Mouse (Mus musculus): ENCODE measurements around the gene Dohh. TPM values are rescaled to one million over a fixed set of nuclear protein-coding genes. Genes with fewer than 3 reads are reported as not detected.

Gene Dohh
- polyA plus RNA-seq, 1 experiment from 2014 or later = 98.7 TPM

GRCm38 (mm10) chr10:81428507-81428870, 44.3 kb downstream of the Dohh start:
- peaks cover 86% of the 10 kb centered on the region for H3K27me3 ChIP-seq (ENCODE audit: low read depth, poor library complexity, severe bottlenecking)
- no peaks in the 10 kb centered on the region for H3K36me3 ChIP-seq
- DNase-seq (ENCODE audit: low spot score) = no peak
- H3K9me3 ChIP-seq (replicated peaks) = no peaks in the 10 kb centered on the region; the same call in 1 of the 2 replicates
- no peak overlapping the region for H3K27ac ChIP-seq (replicated peaks)
- H3K4me1 ChIP-seq = peaks cover 64% of the 10 kb centered on the region
- H3K4me3 ChIP-seq = peak overlapping the region; percentile 81; the same call in 1 of the 2 replicates
- 90% methylated on average over 7 of the region's 7 CpGs for WGBS

GRCm38 (mm10) chr10:81429092-81429491, 44.9 kb downstream of the Dohh start:
- H3K9me3 ChIP-seq (replicated peaks) = no peaks in the 10 kb centered on the region; the same call in 1 of the 2 replicates
- peaks cover 68% of the 10 kb centered on the region for H3K4me1 ChIP-seq
- DNase-seq (ENCODE audit: low spot score) = peak; percentile 12
- H3K4me3 ChIP-seq = peak overlapping the region; percentile 81
- WGBS = 16% methylated on average over 2 of the region's 2 CpGs
- no peak overlapping the region for H3K27ac ChIP-seq (replicated peaks)
- peaks cover 86% of the 10 kb centered on the region for H3K27me3 ChIP-seq (ENCODE audit: low read depth, poor library complexity, severe bottlenecking)
- H3K36me3 ChIP-seq = no peaks in the 10 kb centered on the region

GRCm38 (mm10) chr10:81429605-81430061, 45.4 kb downstream of the Dohh start:
- under 1% methylated on average over 20 of the region's 20 CpGs for WGBS
- Histone ChIP-seq H3K4me1 (peaks cover 64% of the 10 kb centered on the region), H3K4me3 (peak overlapping the region; percentile 81), H3K27me3 (ENCODE audit: low read depth, poor library complexity, severe bottlenecking) (peaks cover 86% of the 10 kb centered on the region), H3K9me3 (replicated peaks) (no peaks in the 10 kb centered on the region), H3K36me3 (no peaks in the 10 kb centered on the region), H3K27ac (replicated peaks) (peak overlapping the region; percentile 94)
- peak; percentile 72 for DNase-seq (ENCODE audit: low spot score)

- Histone ChIP-seq H3K9me3 (replicated peaks) (no peaks in the 10 kb centered on the region), H3K36me3 (no peaks in the 10 kb centered on the region), H3K4me1 (peaks cover 58% of the 10 kb centered on the region), H3K4me3 (peak overlapping the region; percentile 81), H3K27me3 (ENCODE audit: low read depth, poor library complexity, severe bottlenecking) (peaks cover 86% of the 10 kb centered on the region), H3K27ac (replicated peaks) (peak overlapping the region; percentile 94)
- peak; percentile 80 for DNase-seq (ENCODE audit: low spot score)
- under 1% methylated on average over 71 of the region's 89 CpGs for WGBS
Measured at GRCm38 (mm10) chr10:81430141-81430830, 46.1 kb downstream of the Dohh start.

GRCm38 (mm10) chr10:81430831-81431525, 46.8 kb downstream of the Dohh start:
- H3K27me3 ChIP-seq (ENCODE audit: low read depth, poor library complexity, severe bottlenecking) = peaks cover 85% of the 10 kb centered on the region
- H3K36me3 ChIP-seq = no peaks in the 10 kb centered on the region
- peak overlapping the region; percentile 81 for H3K4me3 ChIP-seq
- H3K9me3 ChIP-seq (replicated peaks) = no peaks in the 10 kb centered on the region
- H3K4me1 ChIP-seq = peaks cover 54% of the 10 kb centered on the region
- 2% methylated on average over 64 of the region's 70 CpGs for WGBS
- peak; percentile 40 for DNase-seq (ENCODE audit: low spot score)
- peak overlapping the region; percentile 94 for H3K27ac ChIP-seq (replicated peaks)

- H3K9me3 ChIP-seq (replicated peaks) = no peaks in the 10 kb centered on the region
- WGBS = 13% methylated on average over 15 of the region's 15 CpGs
- no peaks in the 10 kb centered on the region for H3K36me3 ChIP-seq
- H3K27ac ChIP-seq (replicated peaks) = peak overlapping the region; percentile 94
- peak; percentile 35 for DNase-seq (ENCODE audit: low spot score)
- H3K4me1 ChIP-seq = peaks cover 47% of the 10 kb centered on the region
- peak overlapping the region; percentile 81 for H3K4me3 ChIP-seq
- peaks cover 85% of the 10 kb centered on the region for H3K27me3 ChIP-seq (ENCODE audit: low read depth, poor library complexity, severe bottlenecking)
Measured at GRCm38 (mm10) chr10:81431526-81432168, 47.4 kb downstream of the Dohh start.

GRCm38 (mm10) chr10:81432169-81432867, 48.1 kb downstream of the Dohh start:
- H3K9me3 ChIP-seq (replicated peaks) = no peaks in the 10 kb centered on the region
- peak overlapping the region; percentile 40; the same call in 1 of the 2 replicates for H3K4me3 ChIP-seq
- peak; percentile 12 for DNase-seq (ENCODE audit: low spot score)
- 68% methylated on average over 21 of the region's 21 CpGs for WGBS
- peaks cover 82% of the 10 kb centered on the region for H3K27me3 ChIP-seq (ENCODE audit: low read depth, poor library complexity, severe bottlenecking)
- H3K27ac ChIP-seq (replicated peaks) = no peak overlapping the region
- peaks cover 40% of the 10 kb centered on the region for H3K4me1 ChIP-seq
- no peaks in the 10 kb centered on the region for H3K36me3 ChIP-seq

GRCm38 (mm10) chr10:81432868-81433262, 48.6 kb downstream of the Dohh start:
- H3K36me3 ChIP-seq = no peaks in the 10 kb centered on the region
- H3K4me3 ChIP-seq = peak overlapping the region; percentile 40
- WGBS = 5% methylated on average over 17 of the region's 17 CpGs
- H3K4me1 ChIP-seq = peaks cover 40% of the 10 kb centered on the region
- DNase-seq (ENCODE audit: low spot score) = peak; percentile 83
- H3K9me3 ChIP-seq (replicated peaks) = no peaks in the 10 kb centered on the region
- H3K27me3 ChIP-seq (ENCODE audit: low read depth, poor library complexity, severe bottlenecking) = peaks cover 77% of the 10 kb centered on the region
- peak overlapping the region; percentile 55 for H3K27ac ChIP-seq (replicated peaks)

GRCm38 (mm10) chr10:81433541-81434289, 49.5 kb downstream of the Dohh start:
- Histone ChIP-seq H3K9me3 (replicated peaks) (no peaks in the 10 kb centered on the region), H3K27ac (replicated peaks) (0 out of 2 replicates have a peak overlapping the region, but pooled peaks have one; percentile 55), H3K36me3 (no peaks in the 10 kb centered on the region), H3K27me3 (ENCODE audit: low read depth, poor library complexity, severe bottlenecking) (peaks cover 68% of the 10 kb centered on the region), H3K4me3 (0 out of 2 replicates have a peak overlapping the region, but pooled peaks have one; percentile 40), H3K4me1 (peaks cover 40% of the 10 kb centered on the region)
- 83% methylated on average over 26 of the region's 26 CpGs for WGBS
- DNase-seq (ENCODE audit: low spot score) = peak; percentile 11

- peak; percentile 11 for DNase-seq (ENCODE audit: low spot score)
- WGBS = 67% methylated on average over 15 of the region's 15 CpGs
- Histone ChIP-seq H3K4me3 (no peak overlapping the region), H3K27ac (replicated peaks) (no peak overlapping the region), H3K27me3 (ENCODE audit: low read depth, poor library complexity, severe bottlenecking) (peaks cover 60% of the 10 kb centered on the region), H3K36me3 (no peaks in the 10 kb centered on the region), H3K4me1 (peaks cover 35% of the 10 kb centered on the region), H3K9me3 (replicated peaks) (no peaks in the 10 kb centered on the region)
Measured at GRCm38 (mm10) chr10:81434361-81435263, 50.4 kb downstream of the Dohh start.

- no peaks in the 10 kb centered on the region for H3K9me3 ChIP-seq (replicated peaks)
- no peaks in the 10 kb centered on the region for H3K36me3 ChIP-seq
- no peak overlapping the region for H3K27ac ChIP-seq (replicated peaks)
- no peak overlapping the region for H3K4me3 ChIP-seq
- WGBS = 84% methylated on average over 3 of the region's 3 CpGs
- no peak for DNase-seq (ENCODE audit: low spot score)
- H3K4me1 ChIP-seq = peaks cover 30% of the 10 kb centered on the region
- peaks cover 59% of the 10 kb centered on the region for H3K27me3 ChIP-seq (ENCODE audit: low read depth, poor library complexity, severe bottlenecking)
Measured at GRCm38 (mm10) chr10:81435436-81435835, 51.2 kb downstream of the Dohh start.

All from midbrain, embryonic 10.5 days (tissue).